Mouse (Mus musculus): ENCODE results near the gene Amy1.
A peak's percentile ranks its signal among the peaks of the same experiment; 100 is the strongest.
"Not testable (repeated sequence)": the region's sequence is repeated elsewhere in the genome, so short reads cannot be mapped to it uniquely, and the experiment has no call there.

Amy1 gene

DNA sequence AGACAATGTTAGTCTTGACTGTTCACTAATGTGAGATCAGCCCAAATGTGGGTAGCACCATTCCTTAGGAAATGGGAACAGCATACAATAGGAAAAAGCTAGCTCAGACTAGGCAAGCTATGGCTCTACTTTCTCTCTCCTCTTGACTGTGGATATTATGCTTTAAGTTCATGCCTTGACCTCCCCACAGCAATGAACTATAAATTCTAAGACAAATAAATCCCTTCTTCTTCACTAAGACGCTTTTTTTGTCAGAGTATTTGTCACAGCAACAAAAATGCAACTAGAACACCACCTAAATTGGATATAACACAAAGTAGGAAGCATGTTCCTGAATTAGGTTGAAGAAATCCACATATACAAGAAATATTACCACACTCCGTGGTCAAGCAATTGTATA lies at the start of gene Amy1:
Amy1 (minus strand) TSS at position 101 of the 400 bp plus-strand sequence.
- no peak for DNase-seq (ENCODE audit: low spot score)

DNA sequence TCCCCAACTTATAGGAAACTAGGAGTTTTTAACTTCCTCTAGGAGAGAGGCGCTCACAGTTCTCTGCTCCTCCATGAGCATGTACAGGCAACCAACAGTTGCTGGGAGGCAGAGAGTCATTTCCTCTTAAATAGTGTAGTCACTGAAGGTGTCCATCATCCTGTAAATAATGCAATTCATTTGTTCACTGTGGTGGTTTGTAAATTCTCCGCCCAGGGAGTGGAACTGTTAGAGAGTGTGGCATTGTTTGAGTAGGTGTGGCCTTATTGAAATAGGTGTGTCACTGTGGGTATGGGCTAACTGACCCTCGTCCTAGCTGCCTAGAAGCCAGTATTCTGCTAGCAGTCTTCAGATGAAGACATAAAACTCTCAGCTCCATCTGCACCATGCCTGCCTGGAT lies 47.8 kb upstream of the Amy1 start:
- no peak for DNase-seq (ENCODE audit: low spot score)

- not testable (repeated sequence) for DNase-seq (ENCODE audit: low spot score)
These were observed 44.9 kb upstream of the Amy1 start for GRCm38 (mm10) chr3:113651386-113651785.

- no peak for DNase-seq (ENCODE audit: low spot score)
These were observed 33.0 kb upstream of the Amy1 start for GRCm38 (mm10) chr3:113639545-113639944.

DNA sequence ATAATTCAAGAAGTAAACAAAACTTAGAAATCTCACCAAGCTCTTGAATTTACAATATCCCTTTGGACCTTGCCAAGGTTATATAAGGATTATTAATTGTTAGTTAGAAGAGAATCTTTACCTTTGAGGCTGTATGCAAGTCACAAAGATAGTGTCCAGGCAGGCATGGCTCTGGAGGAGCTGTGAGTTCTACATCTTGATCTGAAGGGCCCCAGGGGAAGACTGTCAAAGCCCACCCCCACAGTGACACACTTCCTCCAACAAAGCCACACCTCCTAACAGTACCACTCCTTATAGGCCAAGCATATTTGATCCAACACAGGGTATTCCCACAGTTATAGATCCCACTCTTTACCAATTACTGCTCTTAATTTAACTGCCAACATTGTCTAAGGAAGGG lies 27.7 kb upstream of the Amy1 start:
- DNase-seq (ENCODE audit: low spot score) = no peak

DNA sequence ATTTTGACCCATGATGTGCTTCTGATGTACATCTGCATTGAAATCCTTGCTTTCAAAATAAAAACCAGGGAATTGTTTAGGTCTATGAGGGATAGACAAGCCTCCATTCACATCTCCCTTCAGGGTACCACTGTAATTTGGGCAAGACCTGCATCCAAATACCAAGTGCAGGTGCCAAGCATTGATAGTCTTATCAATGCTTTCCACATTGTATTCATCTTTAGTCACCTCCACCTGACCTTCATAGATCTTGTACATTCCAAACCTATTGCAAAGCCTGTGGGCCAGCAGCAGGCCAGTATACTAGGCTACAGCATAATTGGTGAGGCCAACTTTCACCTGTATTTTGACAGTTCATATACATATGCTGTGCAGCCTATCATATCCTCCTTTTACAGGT lies 25.1 kb upstream of the Amy1 start:
- no peak for DNase-seq (ENCODE audit: low spot score)

DNA sequence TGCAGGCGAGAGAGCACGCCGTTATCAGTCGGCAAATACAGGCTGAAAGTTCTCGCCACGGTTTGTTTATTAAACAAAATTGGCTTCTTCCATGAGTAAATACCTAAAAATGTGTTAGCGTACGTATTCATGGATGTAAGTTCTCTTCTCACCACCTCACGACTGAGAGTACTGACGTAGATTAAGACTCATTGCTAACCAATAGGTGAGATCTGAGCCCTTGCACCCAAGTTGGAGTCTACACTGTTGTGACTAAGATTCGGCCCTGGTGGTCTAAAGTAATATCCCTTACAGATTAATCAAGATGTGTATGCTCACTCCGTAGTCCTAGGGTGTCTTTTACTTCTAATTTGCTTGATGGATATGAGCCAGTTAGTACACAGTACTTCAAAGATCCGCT lies 24.1 kb upstream of the Amy1 start:
- no peak for DNase-seq (ENCODE audit: low spot score)

GRCm38 (mm10) chr3:113629606-113630359 lies 23.3 kb upstream of the Amy1 start, which contains the start of gene Rnpc3:
Gene Rnpc3, minus strand, starts transcription at chr3:113630149.
- DNase-seq (ENCODE audit: low spot score) = peak; percentile 93

DNA sequence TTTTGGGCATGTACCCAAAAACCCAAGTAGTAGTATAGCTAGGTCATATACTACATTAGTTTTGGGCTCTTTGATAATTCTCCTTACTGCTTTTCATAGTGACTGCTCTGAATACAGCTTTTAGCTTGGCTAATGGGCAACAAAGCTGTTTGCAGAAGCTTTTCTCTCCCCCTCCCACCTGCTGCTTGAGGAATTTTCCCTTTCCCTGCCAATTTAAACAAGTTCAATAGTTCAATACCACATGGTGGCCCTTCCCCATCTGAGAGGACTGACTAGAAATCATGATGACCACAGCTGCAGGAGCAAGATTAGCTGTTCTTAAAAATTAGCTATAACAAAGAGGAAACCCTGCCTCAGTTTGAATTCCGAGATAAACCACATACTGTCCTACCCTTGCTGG lies 15.7 kb downstream of the Amy1 start:
- DNase-seq (ENCODE audit: low spot score) = no peak

- DNase-seq (ENCODE audit: low spot score) = no peak
These were observed 31.9 kb downstream of the Amy1 start for GRCm38 (mm10) chr3:113574578-113574977.

- DNase-seq (ENCODE audit: low spot score) = no peak
These were observed 32.4 kb downstream of the Amy1 start for GRCm38 (mm10) chr3:113574138-113574537.

GRCm38 (mm10) chr3:113572158-113572557 lies 34.3 kb downstream of the Amy1 start:
- DNase-seq (ENCODE audit: low spot score) = no peak

GRCm38 (mm10) chr3:113539692-113540091 lies 66.8 kb downstream of the Amy1 start:
- no peak for DNase-seq (ENCODE audit: low spot score)

GRCm38 (mm10) chr3:113532328-113532727 lies 74.2 kb downstream of the Amy1 start, which contains the start of gene Amy2a1:
Gene Amy2a1, minus strand, starts transcription at chr3:113532428.
- DNase-seq (ENCODE audit: low spot score) = not testable (repeated sequence)
